Mouse (Mus musculus) right cerebral cortex, adult 18-20 months (tissue): ENCODE results near the gene Rpl18.

Experiments
- DNase-seq: peaks from one replicate; pipeline ENCODE4 v3.0.0; 2022; ENCODE audit warnings: mixed read lengths

The Rpl18 gene

GRCm38 (mm10) chr7:45713881-45714520, 1.3 kb upstream of the Rpl18 start:
- DNase-seq = no peak

GRCm38 (mm10) chr7:45714630-45715089, 597 bp upstream of the Rpl18 start:
- DNase-seq = no peak

GRCm38 (mm10) chr7:45715741-45716459, 643 bp downstream of the Rpl18 start:
- DNase-seq = no peak

GRCm38 (mm10) chr7:45716460-45716857, 1.2 kb downstream of the Rpl18 start:
- DNase-seq = no peak

- no peak for DNase-seq
Observed at GRCm38 (mm10) chr7:45716952-45717917, 2.0 kb downstream of the Rpl18 start.

GRCm38 (mm10) chr7:45717918-45718297, 2.7 kb downstream of the Rpl18 start, which contains the start of gene Sphk2:
Gene Sphk2, minus strand, starts transcription at chr7:45718002.
- peak; percentile 98 for DNase-seq

- DNase-seq = no peak
Observed at GRCm38 (mm10) chr7:45718331-45718730, 3.1 kb downstream of the Rpl18 start.

GRCm38 (mm10) chr7:45719180-45719579, 3.9 kb downstream of the Rpl18 start:
- no peak for DNase-seq

- DNase-seq = no peak
Observed at GRCm38 (mm10) chr7:45719738-45720412, 4.6 kb downstream of the Rpl18 start.

- no peak for DNase-seq
Observed at GRCm38 (mm10) chr7:45720413-45721233, 5.4 kb downstream of the Rpl18 start, which contains the start of gene Fam83e. Gene Fam83e, plus strand, starts transcription at chr7:45721212.

GRCm38 (mm10) chr7:45721234-45721571, 5.9 kb downstream of the Rpl18 start:
- DNase-seq = no peak

- DNase-seq = no peak
Observed at GRCm38 (mm10) chr7:45721642-45722347, 6.5 kb downstream of the Rpl18 start.

GRCm38 (mm10) chr7:45722348-45722713, 7.1 kb downstream of the Rpl18 start:
- no peak for DNase-seq

GRCm38 (mm10) chr7:45723301-45723700, 8.0 kb downstream of the Rpl18 start:
- DNase-seq = no peak

- DNase-seq = no peak
Observed at GRCm38 (mm10) chr7:45723781-45724180, 8.5 kb downstream of the Rpl18 start.

- DNase-seq = no peak
Observed at GRCm38 (mm10) chr7:45725151-45725550, 9.9 kb downstream of the Rpl18 start.

GRCm38 (mm10) chr7:45725713-45726112, 10.5 kb downstream of the Rpl18 start, which contains the start of gene Spaca4:
Gene Spaca4, minus strand, starts transcription at chr7:45725813.
- no peak for DNase-seq

GRCm38 (mm10) chr7:45726419-45726818, 11.2 kb downstream of the Rpl18 start:
- DNase-seq = no peak

GRCm38 (mm10) chr7:45727625-45728024, 12.4 kb downstream of the Rpl18 start:
- no peak for DNase-seq

- no peak for DNase-seq
Observed at GRCm38 (mm10) chr7:45730727-45731431, 15.6 kb downstream of the Rpl18 start.
